Mouse (Mus musculus) small intestine, adult 2 months (tissue): ENCODE measurements around the gene Mta2. TPM values are rescaled to one million over a fixed set of nuclear protein-coding genes. Genes with fewer than 3 reads are reported as not detected.
"Not testable (repeated sequence)": the region's sequence is repeated elsewhere in the genome, so short reads cannot be mapped to it uniquely, and the experiment has no call there.

Experiments used
- H3K27ac ChIP-seq: fragments of 200-500 bp; 2 replicates; pipeline ENCODE4 v1.5.1; 2012; ENCODE audit warnings: low read depth, low read length, control low read depth, inconsistent platforms; ENCODE audit not compliant: insufficient read depth
- H3K27me3 ChIP-seq: fragments of 200-500 bp; 2 replicates; pipeline ENCODE4 v1.6.1; 2012; ENCODE audit warnings: mild to moderate bottlenecking, moderate library complexity, low read length, inconsistent platforms; ENCODE audit not compliant: control insufficient read depth, insufficient read depth
- H3K36me3 ChIP-seq: fragments of 200-500 bp; 2 replicates; pipeline ENCODE4 v1.6.1; 2012; ENCODE audit warnings: mild to moderate bottlenecking, low read length, control low read depth, inconsistent platforms; ENCODE audit not compliant: control insufficient read depth, insufficient read depth
- H3K4me1 ChIP-seq: fragments of 200-500 bp; 2 replicates; pipeline ENCODE4 v1.6.1; 2012; ENCODE audit warnings: low read length, inconsistent platforms, mixed read lengths; ENCODE audit not compliant: control insufficient read depth, insufficient read depth, insufficient read length
- H3K4me3 ChIP-seq: fragments of 200-500 bp; 2 replicates; pipeline ENCODE4 v1.5.1; 2012; ENCODE audit warnings: low read depth, mild to moderate bottlenecking, control low read depth, inconsistent platforms, low read length, moderate library complexity
- CTCF ChIP-seq: fragments of 200-500 bp; IDR thresholded peaks from 2 replicates; pipeline ENCODE4 v1.5.1; 2012; ENCODE audit warnings: low read depth, mild to moderate bottlenecking, control low read depth, inconsistent platforms, low read length, moderate library complexity, mixed read lengths; ENCODE audit not compliant: insufficient replicate concordance, insufficient read length; ENCODE audit errors: extremely low read depth
- POLR2A ChIP-seq: fragments of 200-500 bp; IDR thresholded peaks from 2 replicates; pipeline ENCODE4 v1.6.1; 2012; ENCODE audit warnings: low read depth, mild to moderate bottlenecking, control low read depth, inconsistent platforms, low read length, moderate library complexity
- WGBS: fragments of 180-500 bp; shearing (Covaris S2); methylation state at CpG from one replicate; pipeline ENCODE4 v1.1.7; 2018; 5-methylcytosine and 5-hydroxymethylcytosine counted together
- polyA plus RNA-seq: library from polyadenylated mRNA; depleted of rRNA; stranded (reverse); fragments of >200 nt; gene quantifications from 2 replicates; pipeline ENCODE4 v1.2.3, GENCODE M21; 2012; rRNA removed

Gene Mta2
- polyA plus RNA-seq, result 15.0 and 21.7 TPM in 2 replicates

- H3K27me3 ChIP-seq, result no peaks in the 10 kb centered on the region
- no peak for TF ChIP-seq CTCF
- TF ChIP-seq POLR2A, result peak; percentile 74
- H3K36me3 ChIP-seq, result peaks cover 33% of the 10 kb centered on the region
- WGBS, result under 1% methylated on average over 64 of the region's 64 CpGs
- peak within 1 kb of the TSS; percentile 97 for H3K4me3 ChIP-seq
- peaks cover 22% of the 10 kb centered on the region for H3K4me1 ChIP-seq
- H3K27ac ChIP-seq, result peak within 1 kb of the TSS; percentile 99
These were observed at the start of gene Mta2 for GRCm38 (mm10) chr19:8941515-8942217. Mta2 (plus strand) TSS chr19:8941875.

GRCm38 (mm10) chr19:8892829-8893766 lies 48.6 kb upstream of the Mta2 start, which contains the start of gene Ints5:
Ints5 (plus strand) TSS chr19:8893005.
- no peaks in the 10 kb centered on the region for H3K27me3 ChIP-seq
- H3K27ac ChIP-seq, result peak within 1 kb of the TSS; percentile 46
- H3K4me3 ChIP-seq, result peak within 1 kb of the TSS; percentile 99
- TF ChIP-seq CTCF, result no peak
- peak; percentile 64 for TF ChIP-seq POLR2A
- peaks cover 8% of the 10 kb centered on the region for H3K4me1 ChIP-seq
- 1% methylated on average over 54 of the region's 54 CpGs for WGBS
- H3K36me3 ChIP-seq, result peaks cover 13% of the 10 kb centered on the region; the same call in 1 of the 2 replicates

- Histone ChIP-seq H3K27me3 (no peaks in the 10 kb centered on the region), H3K4me1 (peaks cover 8% of the 10 kb centered on the region), H3K4me3 (no peak overlapping the region), H3K36me3 (peaks cover 11% of the 10 kb centered on the region; the same call in 1 of the 2 replicates), H3K27ac (no peak overlapping the region)
- WGBS, result 89% methylated on average over 9 of the region's 9 CpGs
- TF ChIP-seq CTCF (no peak), POLR2A (no peak)
These were observed 46.2 kb upstream of the Mta2 start for GRCm38 (mm10) chr19:8895397-8895960.

GRCm38 (mm10) chr19:8896231-8896630 lies 45.4 kb upstream of the Mta2 start:
- 57% methylated on average over 5 of the region's 5 CpGs for WGBS
- not testable (repeated sequence) for H3K36me3 ChIP-seq, H3K27ac ChIP-seq, H3K4me3 ChIP-seq, H3K27me3 ChIP-seq, H3K4me1 ChIP-seq

- WGBS, result 15% methylated on average over 21 of the region's 21 CpGs
- not testable (repeated sequence) for H3K27me3 ChIP-seq, H3K4me1 ChIP-seq
- Histone ChIP-seq H3K36me3 (peaks cover 13% of the 10 kb centered on the region), H3K4me3 (peak overlapping the region; percentile 71), H3K27ac (peak overlapping the region; percentile 84)
These were observed 44.3 kb upstream of the Mta2 start for GRCm38 (mm10) chr19:8897211-8897864.

- peaks cover 17% of the 10 kb centered on the region for H3K36me3 ChIP-seq
- WGBS, result 1% methylated on average over 53 of the region's 53 CpGs
- H3K27ac ChIP-seq, result peak within 1 kb of the TSS; percentile 84
- no peaks in the 10 kb centered on the region for H3K27me3 ChIP-seq
- H3K4me1 ChIP-seq, result peaks cover 8% of the 10 kb centered on the region
- TF ChIP-seq CTCF (no peak; the same call in 1 of the 2 replicates), POLR2A (peak; percentile 70; the same call in 1 of the 2 replicates)
- H3K4me3 ChIP-seq, result peak within 1 kb of the TSS; percentile 71
These were observed 43.7 kb upstream of the Mta2 start, which contains the start of gene Ganab for GRCm38 (mm10) chr19:8897865-8898495. Ganab (plus strand) TSS chr19:8898071.
